Mouse (Mus musculus) hindbrain, embryonic 11.5 days (tissue): ENCODE measurements around the gene Ypel3. TPM values are rescaled to one million over a fixed set of nuclear protein-coding genes. Genes with fewer than 3 reads are reported as not detected.

ENCODE experiments used
- ATAC-seq: fragments of 200-750 bp; cut with Nextera tagmentation; 2 replicates; pipeline ENCODE4 v1.8.0; 2017; ENCODE audit warnings: mild to moderate bottlenecking, moderate TSS enrichment, moderate library complexity; ENCODE audit not compliant: low FRiP score
- DNase-seq: peaks from one replicate; pipeline ENCODE4 v3.0.0-alpha.2; 2015; ENCODE audit warnings: low spot score
- H3K27ac ChIP-seq: fragments of 300-500 bp; sonication (generic); 2 replicates; pipeline ENCODE4 v1.5.1; 2014; ENCODE audit warnings: mild to moderate bottlenecking, low read depth, low read length
- H3K27me3 ChIP-seq: fragments of 300-500 bp; sonication (generic); 2 replicates; pipeline ENCODE4 v1.6.1; 2014; ENCODE audit warnings: mild to moderate bottlenecking, low read length, moderate library complexity, mixed read lengths; ENCODE audit not compliant: control insufficient read depth, insufficient read depth
- H3K36me3 ChIP-seq: fragments of 300-500 bp; sonication (generic); 2 replicates; pipeline ENCODE4 v1.6.1; 2014; ENCODE audit warnings: mild to moderate bottlenecking, low read length, moderate library complexity, mixed read lengths; ENCODE audit not compliant: control insufficient read depth, insufficient read depth
- H3K4me1 ChIP-seq: fragments of 300-500 bp; sonication (generic); replicated peaks from 2 replicates; pipeline ENCODE4 v1.6.1; 2014; ENCODE audit warnings: low read length, mixed read lengths; ENCODE audit not compliant: control insufficient read depth, insufficient read depth
- H3K4me2 ChIP-seq: fragments of 300-500 bp; sonication (generic); replicated peaks from 2 replicates; pipeline ENCODE4 v1.6.1; 2014; ENCODE audit warnings: mild to moderate bottlenecking, low read depth, low read length
- H3K4me3 ChIP-seq: fragments of 300-500 bp; sonication (generic); 2 replicates; pipeline ENCODE4 v1.5.1; 2014; ENCODE audit warnings: low read depth, low read length
- H3K9ac ChIP-seq: fragments of 300-500 bp; sonication (generic); 2 replicates; pipeline ENCODE4 v1.6.1; 2014; ENCODE audit warnings: low read depth, low read length
- H3K9me3 ChIP-seq: fragments of 300-500 bp; sonication (generic); 2 replicates; pipeline ENCODE4 v1.6.1; 2016; ENCODE audit warnings: low read length; ENCODE audit not compliant: control insufficient read depth
- WGBS: fragments of 180-500 bp; shearing (Covaris S2); extraction: QIAGEN DNeasy Blood & Tissue Kit; methylation state at CpG from one replicate; pipeline ENCODE4 v1.1.7; 2014; 5-methylcytosine and 5-hydroxymethylcytosine counted together
- polyA plus RNA-seq: library from polyadenylated mRNA; unstranded; fragments of >200 nt; fragmentation: Nextera tagmentation; extraction: Ambion mirVana; gene quantifications from 2 replicates; pipeline ENCODE4 v1.2.1, GENCODE M21; 2014

The Ypel3 gene
- polyA plus RNA-seq, 1 experiment from 2014 or later: 114 TPM

DNA sequence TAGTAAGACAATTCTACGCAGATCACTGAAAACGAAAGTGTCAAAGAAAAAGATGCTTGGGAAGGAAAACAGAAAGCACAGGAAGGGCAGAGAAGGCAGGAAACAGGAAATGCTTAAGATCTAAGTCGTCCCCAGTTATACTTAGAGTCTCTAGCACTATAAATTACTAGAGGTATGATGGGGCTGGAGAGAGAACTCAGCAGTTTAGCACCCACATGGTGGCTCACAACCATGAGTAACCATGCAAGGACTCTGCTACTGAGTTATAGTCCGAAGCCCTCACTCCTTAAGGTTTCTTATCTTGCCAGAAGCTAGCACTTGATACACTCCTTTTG, 17.5 kb downstream of the Ypel3 start:
- no peak overlapping the region for H3K4me3 ChIP-seq
- H3K4me1 ChIP-seq: peaks cover 7% of the 10 kb centered on the region
- DNase-seq: no peak
- H3K27me3 ChIP-seq: no peaks in the 10 kb centered on the region
- H3K27ac ChIP-seq: no peak overlapping the region
- WGBS: 81% methylated on average over 4 of the region's 4 CpGs
- ATAC-seq: no peak
- H3K9me3 ChIP-seq: no peaks in the 10 kb centered on the region
- H3K9ac ChIP-seq: no peak overlapping the region
- H3K36me3 ChIP-seq: peaks cover 7% of the 10 kb centered on the region; the same call in 1 of the 2 replicates
- no peak overlapping the region for H3K4me2 ChIP-seq

- DNase-seq (no peak), ATAC-seq (no peak)
- Histone ChIP-seq H3K4me3 (no peak overlapping the region), H3K4me2 (no peak overlapping the region), H3K27me3 (no peaks in the 10 kb centered on the region), H3K27ac (no peak overlapping the region), H3K4me1 (peaks cover 7% of the 10 kb centered on the region), H3K36me3 (0 out of 2 replicates have a peak, but pooled peaks cover 3% of the 10 kb centered on the region), H3K9me3 (no peaks in the 10 kb centered on the region), H3K9ac (no peak overlapping the region)
- WGBS: 78% methylated on average over 16 of the region's 16 CpGs
These were observed 18.9 kb downstream of the Ypel3 start for GRCm38 (mm10) chr7:126795387-126796317.

- Histone ChIP-seq H3K36me3 (0 out of 2 replicates have a peak, but pooled peaks cover 3% of the 10 kb centered on the region), H3K4me2 (no peak overlapping the region), H3K4me3 (no peak overlapping the region), H3K9me3 (no peaks in the 10 kb centered on the region), H3K4me1 (peaks cover 2% of the 10 kb centered on the region), H3K27me3 (no peaks in the 10 kb centered on the region), H3K27ac (no peak overlapping the region), H3K9ac (no peak overlapping the region)
- ATAC-seq: no peak
- 80% methylated on average over 8 of the region's 8 CpGs for WGBS
- DNase-seq: no peak
These were observed 19.7 kb downstream of the Ypel3 start for GRCm38 (mm10) chr7:126796350-126796932.

DNA sequence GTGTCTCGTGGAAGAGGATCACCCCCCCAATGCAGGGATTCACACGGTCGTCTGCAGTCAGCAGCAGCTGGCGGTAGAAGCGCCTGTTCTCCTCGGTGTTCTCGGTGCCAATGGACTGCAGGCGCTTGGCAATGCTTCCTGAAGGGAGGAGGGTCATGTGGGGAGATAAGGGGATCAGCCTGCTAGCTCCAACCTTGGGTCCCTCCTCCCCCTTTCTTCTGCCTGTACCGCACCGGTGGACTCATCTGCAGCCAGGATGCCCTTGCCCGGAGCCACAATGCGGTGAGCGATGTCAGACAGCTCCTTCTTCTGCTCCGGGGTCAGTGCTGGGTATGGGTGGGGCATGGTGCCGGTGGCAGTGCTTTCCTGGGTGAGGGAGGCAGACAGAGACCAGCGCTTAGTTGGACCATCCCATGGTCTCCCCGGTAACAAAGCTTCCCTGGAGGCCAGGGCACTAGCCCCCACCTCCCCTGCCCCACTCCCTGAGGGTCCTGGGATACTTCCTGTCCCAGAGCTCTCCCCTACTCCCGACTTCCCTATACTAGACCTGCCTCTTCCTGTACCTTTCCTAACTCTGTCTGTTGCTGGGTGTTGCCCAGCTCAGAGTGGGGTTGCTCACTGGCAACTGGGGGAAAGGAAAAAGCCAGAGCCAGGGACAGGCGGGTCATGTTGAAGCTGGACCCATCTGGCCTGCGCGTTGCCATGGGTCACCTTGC, 20.8 kb downstream of the Ypel3 start, which contains the start of gene Fam57b:
TSS of gene Fam57b (plus strand) at position 258 of the 716 bp plus-strand sequence.
- H3K4me2 ChIP-seq: peak within 1 kb of the TSS; percentile 89
- H3K27ac ChIP-seq: peak within 1 kb of the TSS; percentile 88
- peak within 1 kb of the TSS; percentile 88 for H3K9ac ChIP-seq
- H3K36me3 ChIP-seq: 0 out of 2 replicates have a peak, but pooled peaks cover 3% of the 10 kb centered on the region
- DNase-seq (no peak), ATAC-seq (no peak)
- no peaks in the 10 kb centered on the region for H3K27me3 ChIP-seq
- no peaks in the 10 kb centered on the region for H3K9me3 ChIP-seq
- peak within 1 kb of the TSS; percentile 75 for H3K4me3 ChIP-seq
- H3K4me1 ChIP-seq: peaks cover 2% of the 10 kb centered on the region
- WGBS: 35% methylated on average over 21 of the region's 21 CpGs

- H3K27me3 ChIP-seq: no peaks in the 10 kb centered on the region
- DNase-seq (no peak), ATAC-seq (no peak)
- peak overlapping the region; percentile 75 for H3K4me3 ChIP-seq
- H3K27ac ChIP-seq: peak overlapping the region; percentile 88
- WGBS: 1% methylated on average over 40 of the region's 40 CpGs
- H3K9ac ChIP-seq: peak overlapping the region; percentile 88
- H3K4me2 ChIP-seq: peak overlapping the region; percentile 89
- no peaks in the 10 kb centered on the region for H3K9me3 ChIP-seq
- H3K4me1 ChIP-seq: peaks cover 2% of the 10 kb centered on the region
- H3K36me3 ChIP-seq: 0 out of 2 replicates have a peak, but pooled peaks cover 3% of the 10 kb centered on the region
These were observed 21.6 kb downstream of the Ypel3 start for GRCm38 (mm10) chr7:126798127-126799049.

DNA sequence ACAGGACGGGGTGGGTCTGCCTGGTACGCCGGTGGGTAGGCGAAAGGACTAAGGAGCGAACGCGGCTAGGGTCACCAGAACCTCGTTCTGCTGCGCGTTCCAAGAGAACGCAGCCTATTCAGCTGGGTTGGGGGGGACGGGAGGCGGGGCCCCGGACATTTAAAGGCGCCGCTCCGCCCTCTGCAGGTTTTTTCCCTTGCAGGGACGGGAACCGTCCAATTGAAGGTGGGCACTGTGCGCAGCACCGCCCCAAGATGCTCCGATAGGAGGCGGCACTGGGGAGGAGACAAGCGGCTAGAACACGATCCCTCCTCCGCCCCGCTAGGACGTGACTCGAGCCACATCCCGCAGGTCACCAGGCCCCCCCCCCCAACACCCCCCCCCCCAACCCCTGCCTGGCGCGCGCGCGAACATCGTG, 22.3 kb downstream of the Ypel3 start:
- Histone ChIP-seq H3K4me3 (peak overlapping the region; percentile 75), H3K9ac (peak overlapping the region; percentile 88), H3K4me2 (peak overlapping the region; percentile 89), H3K27ac (peak overlapping the region; percentile 89), H3K36me3 (0 out of 2 replicates have a peak, but pooled peaks cover 3% of the 10 kb centered on the region), H3K4me1 (peaks cover 2% of the 10 kb centered on the region), H3K9me3 (no peaks in the 10 kb centered on the region), H3K27me3 (no peaks in the 10 kb centered on the region)
- DNase-seq (peak; percentile 94), ATAC-seq (peak; percentile 96)
- 0% methylated on average over 27 of the region's 36 CpGs for WGBS

- H3K4me1 ChIP-seq: peaks cover 2% of the 10 kb centered on the region
- 2% methylated on average over 38 of the region's 38 CpGs for WGBS
- DNase-seq: peak; percentile 87
These were observed 22.9 kb downstream of the Ypel3 start for GRCm38 (mm10) chr7:126799468-126800268.

More at GRCm38 (mm10) chr7:126799468-126800268, 22.9 kb downstream of the Ypel3 start:
- H3K9me3 ChIP-seq: no peaks in the 10 kb centered on the region
- no peaks in the 10 kb centered on the region for H3K27me3 ChIP-seq
- ATAC-seq: peak; percentile 93
- H3K36me3 ChIP-seq: 0 out of 2 replicates have a peak, but pooled peaks cover 3% of the 10 kb centered on the region
- peak overlapping the region; percentile 89 for H3K27ac ChIP-seq
- peak overlapping the region; percentile 89 for H3K4me2 ChIP-seq
- peak overlapping the region; percentile 75 for H3K4me3 ChIP-seq
- H3K9ac ChIP-seq: peak overlapping the region; percentile 64
